Mouse (Mus musculus): ENCODE results near the gene Kif5a.

Kif5a gene

DNA sequence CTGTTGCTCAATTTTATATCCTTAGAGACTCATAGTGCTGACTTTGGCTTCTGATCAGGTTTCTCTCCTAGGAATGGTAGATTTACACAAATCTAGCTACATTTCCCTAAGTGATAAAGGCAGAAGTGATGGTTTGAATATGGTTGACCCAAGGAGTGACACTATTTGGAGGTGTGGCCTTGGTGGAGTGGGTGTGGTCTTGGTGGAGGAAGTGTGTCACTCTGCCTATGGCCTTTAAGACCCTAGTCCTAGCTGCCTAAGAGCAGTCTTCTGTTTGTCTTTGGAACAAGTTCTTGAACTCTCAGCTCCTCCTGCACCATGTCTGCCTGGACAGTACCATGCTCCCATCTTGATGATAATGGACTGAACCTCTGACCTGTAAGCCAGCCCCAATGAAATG, 46.0 kb downstream of the Kif5a start:
- no peak for DNase-seq (ENCODE audit: low read depth, low spot score)

DNA sequence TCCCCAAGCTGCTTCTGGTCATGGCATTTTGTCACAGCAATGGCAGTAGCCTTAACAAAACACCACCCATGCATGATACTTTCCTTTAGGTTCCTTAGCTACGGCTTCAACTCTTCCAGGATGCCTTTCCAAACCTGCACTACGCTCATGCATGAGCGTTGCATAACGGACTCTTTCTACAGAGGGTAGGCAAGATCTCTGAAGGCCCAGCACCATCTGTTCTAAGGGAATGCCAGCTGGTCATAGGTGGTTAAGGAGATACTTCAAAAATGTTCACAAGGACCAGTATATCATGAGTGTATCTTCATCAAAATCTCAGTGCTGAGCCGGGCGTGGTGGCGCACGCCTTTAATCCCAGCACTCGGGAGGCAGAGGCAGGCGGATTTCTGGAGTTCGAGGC, 46.7 kb downstream of the Kif5a start:
- no peak for DNase-seq (ENCODE audit: low read depth, low spot score)

GRCm38 (mm10) chr10:127214422-127214803, 48.7 kb downstream of the Kif5a start:
- no peak for DNase-seq (ENCODE audit: low read depth, low spot score)

- no peak for DNase-seq (ENCODE audit: low read depth, low spot score)
These were observed 49.3 kb downstream of the Kif5a start for GRCm38 (mm10) chr10:127213704-127214421.

DNA sequence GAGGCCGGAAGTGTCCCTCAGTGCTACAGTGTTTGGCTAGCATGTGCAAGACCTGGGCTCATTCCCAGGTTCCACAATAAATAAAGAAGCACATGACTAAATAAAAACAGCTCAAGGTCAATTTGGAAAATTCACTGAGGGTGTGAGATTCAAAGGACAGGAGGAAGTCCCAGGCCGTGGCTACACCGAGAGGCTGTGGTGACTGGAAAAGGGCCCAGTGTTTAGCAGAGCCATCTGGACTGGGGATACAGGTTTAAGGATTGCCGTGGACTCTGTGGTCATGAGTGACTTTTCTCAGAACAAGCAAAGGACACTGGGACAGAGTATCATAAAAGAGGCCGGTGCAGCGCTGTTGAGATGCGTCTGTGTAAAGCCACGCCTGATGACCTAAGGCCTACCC, 49.9 kb downstream of the Kif5a start:
- DNase-seq (ENCODE audit: low read depth, low spot score), result no peak

DNA sequence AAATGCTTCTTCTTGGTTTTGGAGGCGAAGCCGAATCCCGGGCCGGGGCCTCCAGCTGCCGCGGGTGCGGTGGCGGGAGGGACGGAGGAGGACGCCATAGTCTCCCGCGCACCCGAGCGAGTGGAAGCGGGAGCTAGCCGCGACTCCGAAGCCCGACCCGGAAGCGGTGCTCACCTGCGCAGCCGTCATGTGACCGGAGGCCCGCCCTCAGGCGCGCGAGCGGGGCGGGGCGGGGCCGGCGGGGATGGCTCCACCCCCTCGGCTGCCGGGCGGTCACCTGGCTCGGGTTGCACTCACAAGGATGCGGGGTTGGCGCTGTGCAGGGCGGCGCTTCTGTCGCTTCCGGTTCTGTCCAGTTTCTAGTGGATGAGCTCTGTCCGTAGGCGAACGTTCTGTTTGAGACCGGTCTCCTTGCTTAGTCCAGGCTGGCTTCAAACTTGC, 51.7 kb downstream of the Kif5a start, which contains the start of gene Pip4k2c:
Gene Pip4k2c, minus strand, starts transcription at position 172 of the 441 bp plus-strand sequence.
- DNase-seq (ENCODE audit: low read depth, low spot score), result peak; percentile 75

- no peak for DNase-seq (ENCODE audit: low read depth, low spot score)
These were observed 52.2 kb downstream of the Kif5a start for GRCm38 (mm10) chr10:127210961-127211405.

DNA sequence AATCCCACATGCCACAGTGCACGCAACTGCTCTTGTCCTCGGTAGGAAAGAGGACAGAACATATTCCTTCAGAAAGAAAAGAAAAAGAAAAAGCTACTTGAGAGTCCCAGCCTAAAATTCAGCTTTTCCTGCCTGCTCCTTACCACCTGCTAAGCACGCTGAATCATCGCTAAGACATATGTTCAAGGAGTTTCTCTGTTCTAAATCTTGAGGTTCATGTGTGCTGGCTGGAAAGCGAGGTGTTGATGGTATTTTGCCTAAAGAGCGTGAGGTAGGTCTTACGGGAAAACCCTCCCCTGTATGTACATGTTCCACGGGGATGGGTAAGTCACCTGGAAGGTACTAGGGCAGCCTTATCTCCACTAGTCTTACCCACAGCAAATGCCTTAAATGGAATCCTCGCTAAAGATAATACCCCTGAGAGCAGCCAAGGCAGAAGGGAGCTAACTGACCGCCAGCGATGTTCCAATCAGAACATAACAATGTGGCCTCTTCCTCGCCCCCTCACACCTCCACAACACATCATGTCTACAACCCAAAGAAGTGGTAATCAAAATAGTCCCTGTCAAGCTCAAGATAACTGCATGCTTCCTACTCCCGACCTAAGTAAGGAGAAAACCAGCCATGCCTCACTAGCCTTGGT, 53.1 kb downstream of the Kif5a start:
- DNase-seq (ENCODE audit: low read depth, low spot score), result no peak

- DNase-seq (ENCODE audit: low read depth, low spot score), result no peak
These were observed 54.2 kb downstream of the Kif5a start for GRCm38 (mm10) chr10:127208921-127209320.

GRCm38 (mm10) chr10:127205373-127205772, 57.8 kb downstream of the Kif5a start:
- DNase-seq (ENCODE audit: low read depth, low spot score), result no peak

DNA sequence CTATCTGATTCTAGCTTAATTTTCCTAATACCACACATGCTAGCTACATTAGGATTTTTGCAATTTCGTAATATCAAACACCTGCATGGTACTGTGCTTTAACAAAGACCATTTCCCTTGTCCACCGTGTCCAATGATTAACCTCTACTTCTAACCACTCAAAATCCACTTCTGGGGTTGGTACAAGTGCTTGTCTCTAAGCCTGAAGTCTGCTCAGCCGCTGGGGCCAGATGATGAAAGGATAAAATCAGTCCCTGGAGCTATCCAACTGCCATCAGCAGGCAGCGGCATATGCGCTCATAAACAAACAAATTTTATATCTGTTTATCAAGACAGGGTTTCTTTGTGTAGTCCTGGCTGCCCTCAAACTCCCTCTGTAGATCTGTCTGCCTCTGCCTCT, 58.6 kb downstream of the Kif5a start:
- DNase-seq (ENCODE audit: low read depth, low spot score), result no peak

DNA sequence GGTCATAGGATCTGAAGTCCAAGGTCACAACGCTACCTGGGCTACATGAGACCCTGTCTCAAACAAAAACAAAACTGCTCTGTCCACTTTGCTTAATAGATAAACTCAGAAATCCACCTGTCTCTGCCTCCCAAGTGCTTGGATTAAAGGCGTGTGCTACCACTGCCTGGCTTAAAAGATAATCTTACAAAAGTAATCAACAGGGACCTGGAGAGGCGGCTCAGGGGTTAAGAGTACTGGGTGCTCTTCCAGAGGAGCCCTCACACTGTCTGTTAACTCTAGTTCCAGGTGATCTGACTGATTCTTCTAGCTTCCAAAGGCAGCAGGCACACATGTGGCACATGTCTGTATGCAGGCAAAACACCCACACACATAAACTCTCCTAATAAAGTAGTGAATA, 60.0 kb downstream of the Kif5a start:
- DNase-seq (ENCODE audit: low read depth, low spot score), result no peak

GRCm38 (mm10) chr10:127200279-127200678, 62.9 kb downstream of the Kif5a start:
- DNase-seq (ENCODE audit: low read depth, low spot score), result no peak

- DNase-seq (ENCODE audit: low read depth, low spot score), result no peak
These were observed 63.7 kb downstream of the Kif5a start for GRCm38 (mm10) chr10:127199474-127199873.

GRCm38 (mm10) chr10:127199068-127199467, 64.1 kb downstream of the Kif5a start:
- DNase-seq (ENCODE audit: low read depth, low spot score), result no peak

GRCm38 (mm10) chr10:127198492-127198891, 64.7 kb downstream of the Kif5a start:
- no peak for DNase-seq (ENCODE audit: low read depth, low spot score)

GRCm38 (mm10) chr10:127197505-127198110, 65.5 kb downstream of the Kif5a start:
- no peak for DNase-seq (ENCODE audit: low read depth, low spot score)

DNA sequence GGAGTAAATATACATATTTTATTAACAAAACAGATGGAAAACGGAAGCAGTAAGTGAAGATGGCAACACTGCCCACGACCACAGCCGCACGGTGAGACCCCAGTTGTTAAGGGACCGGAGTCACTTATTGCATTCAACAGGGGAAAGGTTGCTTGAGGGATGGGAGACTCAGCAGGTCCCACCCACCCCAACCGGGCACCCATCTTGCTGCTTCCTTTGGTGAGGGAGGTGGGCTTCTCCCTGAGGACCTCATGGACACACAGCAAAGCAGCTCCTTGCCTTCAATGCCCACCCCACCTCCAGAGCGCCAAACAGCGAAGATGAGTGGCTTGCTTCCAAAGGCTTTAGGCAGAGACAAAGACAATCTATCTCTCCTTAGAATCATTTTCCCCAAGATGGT, 66.0 kb downstream of the Kif5a start:
- DNase-seq (ENCODE audit: low read depth, low spot score), result no peak

GRCm38 (mm10) chr10:127196392-127196791, 66.8 kb downstream of the Kif5a start:
- DNase-seq (ENCODE audit: low read depth, low spot score), result peak; percentile 83

DNA sequence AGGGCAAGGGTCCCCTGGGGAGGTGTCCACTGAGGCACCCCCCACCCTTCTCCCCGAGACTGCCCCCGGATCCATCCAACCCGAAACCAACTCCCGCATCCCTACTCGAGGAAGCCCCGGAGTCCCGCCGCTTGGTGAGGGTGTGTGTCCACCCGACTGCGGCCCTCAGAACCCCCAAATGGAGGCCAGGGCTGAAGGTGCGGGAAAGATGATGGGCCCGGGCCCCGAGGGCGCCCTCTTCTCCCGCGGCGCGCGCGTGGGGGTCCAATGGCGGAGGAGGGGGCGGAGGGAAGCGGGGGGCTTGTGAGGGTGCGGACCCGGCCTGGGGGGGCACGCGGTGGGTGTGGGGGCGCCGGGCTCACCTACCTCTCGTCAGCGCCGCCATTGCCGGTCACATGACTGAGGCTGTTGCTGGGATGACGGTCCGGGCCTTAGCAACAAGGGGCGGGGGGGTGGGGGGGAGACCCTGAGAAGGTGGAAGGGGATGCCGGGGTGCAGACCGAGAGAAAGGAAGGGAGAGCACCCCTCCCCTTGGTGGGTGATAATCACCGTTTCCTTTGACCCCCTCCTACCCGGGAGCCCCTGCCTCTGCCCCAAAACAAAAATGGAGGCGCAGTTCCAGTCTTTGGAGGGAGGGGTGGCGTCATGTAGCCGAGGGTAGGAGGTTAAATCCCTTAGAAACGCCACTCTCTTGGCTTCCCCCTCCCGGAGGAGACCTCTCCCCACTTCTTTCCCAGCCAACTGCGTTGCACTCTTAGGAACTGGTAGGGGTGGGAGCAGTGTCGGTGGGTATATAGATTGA, 67.6 kb downstream of the Kif5a start, which contains the start of gene Dtx3:
Gene Dtx3, minus strand, starts transcription at position 401 of the 802 bp plus-strand sequence.
- no peak for DNase-seq (ENCODE audit: low read depth, low spot score)

DNA sequence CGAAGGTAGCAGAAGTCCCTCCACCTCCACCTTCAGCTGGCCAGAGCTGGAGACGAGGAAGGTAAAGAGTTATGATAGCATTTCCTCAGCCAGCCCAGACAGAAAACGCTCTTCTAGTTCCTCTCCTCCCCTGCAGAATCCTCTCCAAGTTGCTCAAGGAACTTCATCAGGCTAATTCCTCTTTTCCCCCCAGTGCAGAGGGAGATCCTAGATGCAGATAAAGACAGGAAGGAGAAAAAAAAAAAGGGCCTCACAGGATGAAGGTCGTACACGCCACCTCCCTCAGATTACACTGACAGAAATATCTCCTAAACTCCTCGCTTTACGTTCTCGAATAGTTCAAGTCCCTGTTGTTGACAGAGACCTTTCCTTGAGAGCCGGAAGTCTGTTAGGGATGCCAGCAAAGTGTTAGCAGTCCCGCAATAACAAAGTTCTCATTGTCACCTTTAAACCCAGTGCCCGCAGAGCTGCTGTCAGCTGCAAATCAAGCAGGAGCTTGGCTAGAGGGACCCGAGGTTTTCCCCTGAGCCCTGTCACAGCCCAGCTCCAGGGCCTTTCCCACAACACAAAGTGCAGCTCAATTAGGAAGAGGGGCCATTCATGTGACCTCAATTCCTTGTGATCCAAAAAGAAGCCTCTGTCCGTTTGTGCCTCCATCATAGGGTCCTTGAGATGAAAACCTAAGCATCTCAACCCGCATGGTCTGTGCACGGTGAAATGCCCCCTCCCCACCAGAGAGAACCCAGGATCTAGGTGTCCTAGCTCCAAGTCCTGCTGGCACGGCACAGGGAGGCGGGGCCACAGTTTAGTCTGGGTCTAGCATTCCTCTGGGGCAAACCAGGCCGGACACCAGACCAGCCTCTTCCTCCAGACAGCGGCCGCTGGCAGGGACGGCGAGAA, 68.5 kb downstream of the Kif5a start:
- no peak for DNase-seq (ENCODE audit: low read depth, low spot score)

Measured in skeletal muscle tissue, adult 2 months (tissue).